Mouse (Mus musculus) forebrain, embryonic 14.5 days (tissue): ENCODE results near the gene Gm44965. TPM values are rescaled to one million over a fixed set of nuclear protein-coding genes. Genes with fewer than 3 reads are reported as not detected.
A peak's percentile ranks its signal among the peaks of the same experiment; 100 is the strongest.

Experiments
- ATAC-seq: fragments of 200-750 bp; cut with Nextera tagmentation; 2 replicates; pipeline ENCODE4 v1.8.0; 2017; ENCODE audit warnings: mild to moderate bottlenecking, moderate library complexity
- DNase-seq: peaks from one replicate; pipeline ENCODE4 v3.0.0-alpha.2; 2015; ENCODE audit warnings: low spot score
- H3K27ac ChIP-seq: fragments of 300-500 bp; sonication (generic); 2 replicates; pipeline ENCODE4 v1.5.1; 2014; ENCODE audit warnings: low read depth, mild to moderate bottlenecking, control low read depth, low read length, moderate library complexity
- H3K27me3 ChIP-seq: fragments of 300-500 bp; sonication (generic); replicated peaks from 2 replicates; pipeline ENCODE4 v1.6.1; 2014; ENCODE audit warnings: low read length, control low read depth, mixed read lengths; ENCODE audit not compliant: control insufficient read depth, insufficient read depth
- H3K36me3 ChIP-seq: fragments of 300-500 bp; sonication (generic); 2 replicates; pipeline ENCODE4 v1.6.1; 2014; ENCODE audit warnings: low read length, control low read depth; ENCODE audit not compliant: control insufficient read depth, insufficient read depth
- H3K4me1 ChIP-seq: fragments of 300-500 bp; sonication (generic); 2 replicates; pipeline ENCODE4 v1.6.1; 2014; ENCODE audit warnings: antibody characterized with exemption, low read length, control low read depth; ENCODE audit not compliant: control insufficient read depth, insufficient read depth
- H3K4me2 ChIP-seq: fragments of 300-500 bp; sonication (generic); 2 replicates; pipeline ENCODE4 v1.6.1; 2014; ENCODE audit warnings: mild to moderate bottlenecking, control low read depth, low read length
- H3K4me3 ChIP-seq: fragments of 300-500 bp; sonication (generic); 2 replicates; pipeline ENCODE4 v1.5.1; 2014; ENCODE audit warnings: low read depth, low read length, control low read depth
- H3K9ac ChIP-seq: fragments of 300-500 bp; sonication (generic); 2 replicates; pipeline ENCODE4 v1.6.1; 2014; ENCODE audit warnings: mild to moderate bottlenecking, low read length, control low read depth, moderate library complexity
- H3K9me3 ChIP-seq: fragments of 300-500 bp; sonication (generic); replicated peaks from 2 replicates; pipeline ENCODE4 v1.6.1; 2016; ENCODE audit warnings: low read length, control low read depth, mixed read lengths; ENCODE audit not compliant: control insufficient read depth
- WGBS: fragments of 180-500 bp; shearing (Covaris S2); extraction: QIAGEN DNeasy Blood & Tissue Kit; methylation state at CpG from one replicate; pipeline ENCODE4 v1.1.7; 2014; 5-methylcytosine and 5-hydroxymethylcytosine counted together
- polyA plus RNA-seq: library from polyadenylated mRNA; unstranded; fragments of >200 nt; fragmentation: Nextera tagmentation; extraction: Ambion mirVana; gene quantifications from 2 replicates; pipeline ENCODE4 v1.2.1, GENCODE M21; 2014

The Gm44965 gene
- polyA plus RNA-seq, 1 experiment from 2014 or later: not detected

DNA sequence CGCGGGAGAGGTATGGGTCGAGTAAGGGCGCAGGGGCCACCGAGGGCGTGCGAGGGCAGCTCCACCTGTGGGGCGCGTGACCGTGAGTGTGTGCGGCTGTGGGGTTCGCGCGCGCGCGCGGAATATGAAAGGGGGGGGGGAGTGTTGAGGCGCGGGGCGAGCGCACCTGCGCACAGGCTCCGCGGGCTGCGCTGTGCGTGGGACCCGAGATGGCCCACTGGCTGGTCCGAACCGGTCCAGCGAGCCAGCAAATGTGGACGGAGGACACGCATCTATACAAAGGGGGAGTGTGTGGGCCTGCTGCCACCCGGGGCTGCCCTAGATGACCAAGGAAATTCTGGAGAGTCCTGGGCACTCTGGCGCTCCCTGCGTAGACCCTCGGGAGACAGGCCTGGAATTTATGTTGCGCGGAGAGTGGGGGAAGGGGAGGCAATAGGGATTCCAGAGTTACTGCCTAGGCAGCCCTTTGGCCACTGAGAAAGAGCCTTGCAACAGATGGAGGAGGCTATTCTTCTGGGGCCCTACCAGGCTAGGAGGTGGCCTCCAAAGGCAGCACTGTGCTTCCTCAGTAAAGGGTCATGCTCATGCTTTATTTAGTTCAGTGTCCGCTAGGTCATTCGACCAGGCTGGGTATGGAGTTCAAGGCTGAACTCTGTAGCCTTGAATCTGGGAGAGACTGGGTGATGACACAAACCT lies 450 bp downstream of the Gm44965 start:
- peak; percentile 66 for ATAC-seq
- H3K9ac ChIP-seq: peak overlapping the region; percentile 86
- peaks cover 13% of the 10 kb centered on the region for H3K4me1 ChIP-seq
- H3K4me2 ChIP-seq: peak overlapping the region; percentile 73
- DNase-seq: peak; percentile 63
- H3K9me3 ChIP-seq: peaks cover 18% of the 10 kb centered on the region; the same call in 1 of the 2 replicates
- WGBS: under 1% methylated on average over 37 of the region's 41 CpGs
- peak overlapping the region; percentile 75 for H3K4me3 ChIP-seq
- peak overlapping the region; percentile 90 for H3K27ac ChIP-seq
- H3K27me3 ChIP-seq: no peaks in the 10 kb centered on the region
- H3K36me3 ChIP-seq: peaks cover 32% of the 10 kb centered on the region

DNA sequence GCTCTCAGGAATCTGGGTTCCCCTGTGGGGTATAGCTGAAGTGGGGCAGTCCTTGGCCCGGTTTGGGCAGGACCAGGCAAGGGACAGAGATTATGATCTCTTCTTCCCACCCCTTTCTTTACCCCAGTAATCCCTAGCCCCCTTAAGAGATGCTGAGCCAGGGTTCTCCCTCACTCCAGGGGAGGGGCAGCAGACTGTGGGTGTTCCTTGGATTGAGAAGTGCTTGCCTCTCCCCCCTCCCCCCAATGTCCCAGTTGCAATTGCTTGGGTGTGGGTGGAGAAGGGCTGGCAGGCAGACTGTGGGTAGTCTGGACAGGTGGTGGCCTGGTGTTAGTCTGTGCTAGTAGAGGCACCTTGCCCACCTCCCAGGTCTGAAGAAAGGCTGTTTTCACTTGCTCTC lies 1.5 kb downstream of the Gm44965 start:
- Histone ChIP-seq H3K4me2 (peak overlapping the region; percentile 73), H3K9me3 (peaks cover 18% of the 10 kb centered on the region; the same call in 1 of the 2 replicates), H3K27ac (no peak overlapping the region), H3K36me3 (peaks cover 40% of the 10 kb centered on the region), H3K9ac (peak overlapping the region; percentile 86; the same call in 1 of the 2 replicates), H3K27me3 (no peaks in the 10 kb centered on the region), H3K4me1 (peaks cover 13% of the 10 kb centered on the region), H3K4me3 (0 out of 2 replicates have a peak overlapping the region, but pooled peaks have one; percentile 75)
- DNase-seq: no peak
- no peak for ATAC-seq
- WGBS: 43% methylated on average over 1 of the region's 1 CpGs

GRCm38 (mm10) chr6:48596545-48597232 lies 2.9 kb downstream of the Gm44965 start:
- peaks cover 18% of the 10 kb centered on the region; the same call in 1 of the 2 replicates for H3K9me3 ChIP-seq
- H3K4me2 ChIP-seq: no peak overlapping the region
- peaks cover 17% of the 10 kb centered on the region for H3K4me1 ChIP-seq
- no peak overlapping the region for H3K9ac ChIP-seq
- no peak overlapping the region for H3K4me3 ChIP-seq
- WGBS: 96% methylated on average over 45 of the region's 45 CpGs
- DNase-seq: no peak
- H3K36me3 ChIP-seq: peaks cover 40% of the 10 kb centered on the region
- H3K27me3 ChIP-seq: no peaks in the 10 kb centered on the region
- no peak overlapping the region for H3K27ac ChIP-seq
- ATAC-seq: no peak

DNA sequence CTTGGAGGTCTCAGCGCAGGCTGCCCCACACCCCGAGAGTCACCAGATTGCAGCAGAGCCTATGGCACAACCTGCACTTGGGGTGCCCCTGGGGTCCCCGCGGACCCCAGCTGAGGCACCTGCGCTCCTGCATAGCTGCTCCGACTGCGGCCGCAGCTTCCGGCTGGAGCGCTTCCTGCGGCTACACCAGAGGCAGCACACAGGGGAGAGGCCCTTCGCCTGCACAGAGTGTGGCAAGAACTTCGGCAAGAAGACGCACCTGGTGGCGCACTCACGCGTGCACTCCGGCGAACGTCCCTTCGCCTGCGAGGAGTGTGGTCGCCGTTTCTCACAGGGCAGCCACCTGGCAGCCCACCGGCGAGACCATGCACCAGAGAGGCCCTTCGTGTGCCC lies 3.5 kb downstream of the Gm44965 start:
- WGBS: 96% methylated on average over 27 of the region's 27 CpGs
- no peak overlapping the region for H3K27ac ChIP-seq
- peaks cover 40% of the 10 kb centered on the region for H3K36me3 ChIP-seq
- ATAC-seq (no peak), DNase-seq (no peak)
- peaks cover 18% of the 10 kb centered on the region; the same call in 1 of the 2 replicates for H3K9me3 ChIP-seq
- no peak overlapping the region for H3K4me2 ChIP-seq
- H3K27me3 ChIP-seq: no peaks in the 10 kb centered on the region
- H3K9ac ChIP-seq: no peak overlapping the region
- H3K4me3 ChIP-seq: no peak overlapping the region
- peaks cover 17% of the 10 kb centered on the region for H3K4me1 ChIP-seq

GRCm38 (mm10) chr6:48600594-48600993 lies 6.9 kb downstream of the Gm44965 start:
- Histone ChIP-seq H3K4me3 (no peak overlapping the region), H3K9ac (no peak overlapping the region), H3K36me3 (peaks cover 40% of the 10 kb centered on the region), H3K27ac (no peak overlapping the region; the same call in 1 of the 2 replicates), H3K4me2 (no peak overlapping the region), H3K4me1 (peaks cover 9% of the 10 kb centered on the region), H3K9me3 (peaks cover 18% of the 10 kb centered on the region; the same call in 1 of the 2 replicates), H3K27me3 (no peaks in the 10 kb centered on the region)
- no peak for ATAC-seq
- WGBS: 84% methylated on average over 1 of the region's 1 CpGs
- DNase-seq: no peak

DNA sequence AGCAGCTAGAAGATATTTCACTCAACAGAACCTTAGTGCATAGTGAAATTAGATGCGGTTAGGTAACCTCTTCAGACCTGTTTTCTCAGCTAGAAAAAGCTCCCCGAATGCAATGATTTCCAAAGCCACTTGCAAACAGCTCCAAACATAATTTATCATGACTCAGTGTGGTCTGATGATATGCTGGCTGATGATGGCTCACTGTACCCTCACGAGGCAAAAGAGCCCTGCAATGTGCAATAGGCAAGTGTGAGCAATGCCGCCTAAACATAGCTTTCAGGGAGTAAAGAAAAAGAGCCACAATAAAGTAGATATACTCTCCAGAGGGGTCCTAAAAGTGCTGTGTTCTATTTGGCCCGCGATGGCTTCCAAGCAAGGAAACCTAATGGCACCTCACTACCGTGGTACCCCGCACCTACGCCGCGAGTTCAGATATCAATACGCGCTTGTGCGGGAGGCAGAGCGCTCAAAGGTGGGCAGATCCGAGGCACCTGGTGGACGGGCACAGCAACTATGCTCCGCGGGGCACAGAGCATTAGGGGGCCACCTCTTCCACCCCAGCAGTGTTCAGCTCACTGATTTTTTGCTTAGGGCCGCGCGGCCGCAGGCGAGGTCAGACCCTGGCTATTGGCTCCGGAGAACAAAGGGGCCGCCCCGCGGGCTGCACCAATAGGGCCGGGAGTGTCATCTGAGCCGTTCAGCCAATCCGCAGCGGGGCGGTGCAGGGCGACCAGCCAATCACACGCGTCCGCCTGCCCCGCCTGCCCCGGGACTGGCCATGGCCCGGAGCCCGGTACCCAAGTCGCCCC lies 7.7 kb downstream of the Gm44965 start, which contains the start of gene Zfp775:
Gene Zfp775 (plus strand): TSS at position 793 of the 809 bp plus-strand sequence.
- WGBS: 3% methylated on average over 42 of the region's 42 CpGs
- peak; percentile 98 for DNase-seq
- Histone ChIP-seq H3K4me3 (peak within 1 kb of the TSS; percentile 76), H3K27ac (peak within 1 kb of the TSS; percentile 85), H3K36me3 (peaks cover 35% of the 10 kb centered on the region), H3K27me3 (no peaks in the 10 kb centered on the region), H3K4me2 (peak within 1 kb of the TSS; percentile 87), H3K9me3 (peaks cover 14% of the 10 kb centered on the region; the same call in 1 of the 2 replicates), H3K4me1 (peaks cover 9% of the 10 kb centered on the region), H3K9ac (peak within 1 kb of the TSS; percentile 97)
- peak; percentile 99 for ATAC-seq

DNA sequence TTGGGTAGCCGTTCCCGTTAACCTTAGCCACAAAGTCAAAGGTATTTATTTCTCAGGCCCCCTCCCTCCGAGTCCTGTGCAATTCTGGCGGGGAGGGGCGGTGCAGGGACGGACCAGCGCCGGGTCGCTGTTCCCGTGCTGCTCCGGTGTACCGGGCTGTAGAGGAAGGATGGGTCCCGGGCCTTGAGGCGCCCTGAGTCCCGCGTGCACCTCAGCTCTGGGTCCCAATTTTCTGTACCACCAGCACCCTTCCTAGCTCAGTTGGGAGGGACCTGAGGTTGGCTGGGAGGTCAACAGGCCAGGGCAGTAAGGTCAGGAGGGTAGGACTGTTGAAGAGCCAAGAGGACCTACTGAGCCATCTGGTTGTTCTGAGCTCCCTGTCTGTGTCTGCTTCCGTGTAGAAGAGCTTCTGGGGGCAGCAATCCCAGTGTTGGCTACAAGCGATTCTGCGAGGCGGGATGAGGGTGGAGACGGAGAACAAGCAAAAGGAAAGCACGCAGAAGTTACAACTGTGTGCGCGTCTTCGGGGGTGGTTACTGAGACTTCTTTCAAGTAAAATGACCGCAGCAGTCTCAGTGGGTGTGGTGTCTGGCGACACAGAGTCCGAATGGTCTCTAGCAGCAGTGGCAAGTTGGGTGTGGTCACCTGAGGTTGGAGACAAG lies 8.5 kb downstream of the Gm44965 start:
- Histone ChIP-seq H3K27ac (peak overlapping the region; percentile 83), H3K36me3 (peaks cover 27% of the 10 kb centered on the region), H3K9me3 (peaks cover 7% of the 10 kb centered on the region; the same call in 1 of the 2 replicates), H3K27me3 (no peaks in the 10 kb centered on the region), H3K4me1 (peaks cover 9% of the 10 kb centered on the region), H3K4me2 (peak overlapping the region; percentile 87), H3K4me3 (peak overlapping the region; percentile 76), H3K9ac (peak overlapping the region; percentile 97)
- ATAC-seq (peak; percentile 80), DNase-seq (peak; percentile 46)
- WGBS: under 1% methylated on average over 28 of the region's 28 CpGs

GRCm38 (mm10) chr6:48608124-48608523 lies 14.4 kb downstream of the Gm44965 start:
- no peak overlapping the region for H3K4me3 ChIP-seq
- peaks cover under 1% of the 10 kb centered on the region; the same call in 1 of the 2 replicates for H3K36me3 ChIP-seq
- no peak overlapping the region for H3K9ac ChIP-seq
- H3K27me3 ChIP-seq: no peaks in the 10 kb centered on the region
- no peak for ATAC-seq
- H3K4me1 ChIP-seq: no peaks in the 10 kb centered on the region; the same call in 1 of the 2 replicates
- WGBS: 75% methylated on average over 2 of the region's 2 CpGs
- no peak for DNase-seq
- H3K9me3 ChIP-seq: no peaks in the 10 kb centered on the region
- H3K27ac ChIP-seq: no peak overlapping the region
- no peak overlapping the region for H3K4me2 ChIP-seq
